Comparison of ENCODE assay signal across 8 mouse cellular contexts in genomic region chr1:90967583-90967982, GRCm38 (mm10). TPM values are rescaled to one million over a fixed set of nuclear protein-coding genes. Genes with fewer than 3 reads are reported as not detected.
DNase-seq lines count a peak whose midpoint lies in the region; ATAC-seq lines count a peak whose summit lies in the region.

No protein-coding gene starts in this region.

- no peaks in the 10 kb centered on the region for H3K36me3 ChIP-seq in forebrain, embryonic 14.5 days (ENCODE audit: control insufficient read depth, insufficient read depth, low read length)
- H3K36me3 ChIP-seq in forebrain, embryonic 12.5 days (replicated peaks), result no peaks in the 10 kb centered on the region
- no peaks in the 10 kb centered on the region for H3K36me3 ChIP-seq in heart, embryonic 10.5 days

- H3K27ac ChIP-seq in forebrain, embryonic 14.5 days (ENCODE audit: low read depth, low read length), result no peak overlapping the region
- no peak overlapping the region for H3K27ac ChIP-seq in forebrain, embryonic 12.5 days
- H3K27ac ChIP-seq in heart, embryonic 10.5 days, result peak overlapping the region; percentile 33; the same call in 1 of the 2 replicates

- peak; percentile 79 for ATAC-seq in forebrain, embryonic 14.5 days
- ATAC-seq in forebrain, embryonic 12.5 days (ENCODE audit: low FRiP score), result no peak

- WGBS in forebrain, embryonic 14.5 days, result 34% methylated on average over 7 of the region's 7 CpGs
- WGBS in forebrain, embryonic 12.5 days, result 73% methylated on average over 7 of the region's 7 CpGs
- 73% methylated on average over 7 of the region's 7 CpGs for WGBS in heart, embryonic 10.5 days

- no peaks in the 10 kb centered on the region for H3K9me3 ChIP-seq in forebrain, embryonic 14.5 days (replicated peaks; ENCODE audit: control insufficient read depth, low read length)
- H3K9me3 ChIP-seq in forebrain, embryonic 12.5 days, result no peaks in the 10 kb centered on the region
- H3K9me3 ChIP-seq in heart, embryonic 10.5 days, result no peaks in the 10 kb centered on the region

- no peak overlapping the region for H3K4me2 ChIP-seq in forebrain, embryonic 14.5 days (ENCODE audit: low read length)
- H3K4me2 ChIP-seq in forebrain, embryonic 12.5 days, result no peak overlapping the region

- peak; percentile 68 for DNase-seq in forebrain, embryonic 14.5 days (ENCODE audit: low spot score)
- peak; percentile 72 for DNase-seq in Muller cell, postnatal 12 days (ENCODE audit: inconsistent ontology term)
- no peak for DNase-seq in heart, embryonic 10.5 days (ENCODE audit: low spot score)
- peak; percentile 80 to 91 for DNase-seq in kidney, postnatal 25 days
- no peak for DNase-seq in layer of hippocampus, postnatal 14 days (ENCODE audit: low spot score in 2 of 2)
- DNase-seq in thymus, adult 18-20 months, result no peak
- DNase-seq in right cerebral cortex, postnatal 10 days (ENCODE audit: low spot score in 2 of 2), result no peak

- H3K4me3 ChIP-seq in forebrain, embryonic 14.5 days (ENCODE audit: low read depth, low read length), result no peak overlapping the region
- H3K4me3 ChIP-seq in forebrain, embryonic 12.5 days (replicated peaks), result no peak overlapping the region
- H3K4me3 ChIP-seq in heart, embryonic 10.5 days, result no peak overlapping the region

- H3K9ac ChIP-seq in forebrain, embryonic 14.5 days (ENCODE audit: low read length), result no peak overlapping the region
- no peak overlapping the region for H3K9ac ChIP-seq in forebrain, embryonic 12.5 days

- no peaks in the 10 kb centered on the region for H3K27me3 ChIP-seq in forebrain, embryonic 14.5 days (replicated peaks; ENCODE audit: control insufficient read depth, insufficient read depth, low read length)
- peaks cover 6% of the 10 kb centered on the region for H3K27me3 ChIP-seq in forebrain, embryonic 12.5 days
- peaks cover 12% of the 10 kb centered on the region for H3K27me3 ChIP-seq in heart, embryonic 10.5 days (ENCODE audit: insufficient read depth, poor library complexity, severe bottlenecking)

- peaks cover 7% of the 10 kb centered on the region for H3K4me1 ChIP-seq in forebrain, embryonic 14.5 days (ENCODE audit: control insufficient read depth, insufficient read depth, low read length)
- peaks cover 12% of the 10 kb centered on the region; the same call in 1 of the 2 replicates for H3K4me1 ChIP-seq in forebrain, embryonic 12.5 days
- H3K4me1 ChIP-seq in heart, embryonic 10.5 days, result peaks cover 50% of the 10 kb centered on the region

RNA-seq across cellular contexts. Expression of gene Rab17, which starts 1.9 kb away (rescaled TPM):
- polyA plus RNA-seq in forebrain, embryonic 14.5 days (2014; fragmentation: Nextera tagmentation; extraction: Ambion mirVana), result 0.11 and 0.36 TPM in 2 replicates
- 0.21 TPM in 1 of 2 replicates, not detected in the other for polyA plus RNA-seq in forebrain, embryonic 12.5 days (2016; fragmentation: Nextera tagmentation; extraction: Ambion mirVana)
- polyA plus RNA-seq in heart, embryonic 10.5 days (2016; fragmentation: Nextera tagmentation; extraction: Ambion mirVana), result 0.71 and 0.94 TPM in 2 replicates
- total RNA-seq in layer of hippocampus, postnatal 14 days (2021), result not detected

RNA-seq across cellular contexts. Expression of gene Prlh, which starts 14.7 kb away (rescaled TPM):
- polyA plus RNA-seq in forebrain, embryonic 14.5 days (2014; fragmentation: Nextera tagmentation; extraction: Ambion mirVana), result not detected in 2 replicates
- polyA plus RNA-seq in forebrain, embryonic 12.5 days (2016; fragmentation: Nextera tagmentation; extraction: Ambion mirVana), result not detected in 2 replicates
- polyA plus RNA-seq in heart, embryonic 10.5 days (2016; fragmentation: Nextera tagmentation; extraction: Ambion mirVana), result not detected in 2 replicates
- not detected for total RNA-seq in layer of hippocampus, postnatal 14 days (2021)

RNA-seq across cellular contexts. Expression of gene Lrrfip1, which starts 31.0 kb away (rescaled TPM):
- 27.2 and 35.6 TPM in 2 replicates for polyA plus RNA-seq in forebrain, embryonic 14.5 days (2014; fragmentation: Nextera tagmentation; extraction: Ambion mirVana)
- polyA plus RNA-seq in forebrain, embryonic 12.5 days (2016; fragmentation: Nextera tagmentation; extraction: Ambion mirVana), result 19.6 and 19.9 TPM in 2 replicates
- polyA plus RNA-seq in heart, embryonic 10.5 days (2016; fragmentation: Nextera tagmentation; extraction: Ambion mirVana), result 91.6 and 129 TPM in 2 replicates
- total RNA-seq in layer of hippocampus, postnatal 14 days (2021), result 10 to 100 TPM; 73.0 to 82.7 TPM

RNA-seq across cellular contexts. Expression of gene Mlph, which starts 52.7 kb away (rescaled TPM):
- polyA plus RNA-seq in forebrain, embryonic 14.5 days (2014; fragmentation: Nextera tagmentation; extraction: Ambion mirVana), result 0.05 and 0.38 TPM in 2 replicates
- polyA plus RNA-seq in forebrain, embryonic 12.5 days (2016; fragmentation: Nextera tagmentation; extraction: Ambion mirVana), result 0.14 and 0.21 TPM in 2 replicates
- polyA plus RNA-seq in heart, embryonic 10.5 days (2016; fragmentation: Nextera tagmentation; extraction: Ambion mirVana), result 0.26 and 0.53 TPM in 2 replicates
- 1 to 10 TPM in 1 of 2 experiments, under 1 TPM in 1; 0.94 to 1.5 TPM for total RNA-seq in layer of hippocampus, postnatal 14 days (2021)

Comparison
In these comparisons a context has a peak if more than half of its experiments do, and no peak if none do; other contexts are left out.
1. DNase-seq: peak in forebrain, embryonic 14.5 days (single experiment), Muller cell, postnatal 12 days (single experiment) and kidney, postnatal 25 days (2 of 2); none in heart, embryonic 10.5 days (single experiment), layer of hippocampus, postnatal 14 days (0 of 2), thymus, adult 18-20 months (0 of 2) and right cerebral cortex, postnatal 10 days (0 of 2).